Mouse (Mus musculus): ENCODE data around the gene Gm28845.
"Not testable (repeated sequence)": the region's sequence is repeated elsewhere in the genome, so short reads cannot be mapped to it uniquely, and the experiment has no call there.

The Gm28845 gene

GRCm38 (mm10) chr1:65107654-65108279, 11.6 kb downstream of the Gm28845 start:
- no peak for DNase-seq (ENCODE audit: low spot score)

GRCm38 (mm10) chr1:65103273-65103672, 16.1 kb downstream of the Gm28845 start, which contains the start of gene Cryga:
Cryga (minus strand) TSS chr1:65103373.
- no peak for DNase-seq (ENCODE audit: low spot score)

DNA sequence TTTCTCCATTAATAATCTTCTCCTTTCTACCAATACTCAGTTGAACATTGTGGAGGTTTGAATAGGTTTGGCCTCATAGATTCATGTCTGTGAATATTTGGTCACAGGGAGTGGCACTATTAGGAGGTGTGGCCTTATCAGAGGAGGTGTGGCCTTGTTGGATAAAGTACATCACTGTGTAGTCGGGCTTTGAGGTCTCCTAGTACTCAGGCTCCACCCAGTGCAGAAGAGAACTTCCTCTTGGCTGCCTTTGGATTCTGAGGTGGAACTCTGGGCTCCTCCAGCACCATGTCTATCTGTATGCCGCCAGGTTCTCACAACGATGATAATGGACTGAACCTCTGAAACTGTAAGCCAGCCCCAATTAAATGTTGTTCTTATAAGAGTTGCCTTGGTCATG, 22.4 kb downstream of the Gm28845 start:
- DNase-seq (ENCODE audit: low spot score), result no peak

DNA sequence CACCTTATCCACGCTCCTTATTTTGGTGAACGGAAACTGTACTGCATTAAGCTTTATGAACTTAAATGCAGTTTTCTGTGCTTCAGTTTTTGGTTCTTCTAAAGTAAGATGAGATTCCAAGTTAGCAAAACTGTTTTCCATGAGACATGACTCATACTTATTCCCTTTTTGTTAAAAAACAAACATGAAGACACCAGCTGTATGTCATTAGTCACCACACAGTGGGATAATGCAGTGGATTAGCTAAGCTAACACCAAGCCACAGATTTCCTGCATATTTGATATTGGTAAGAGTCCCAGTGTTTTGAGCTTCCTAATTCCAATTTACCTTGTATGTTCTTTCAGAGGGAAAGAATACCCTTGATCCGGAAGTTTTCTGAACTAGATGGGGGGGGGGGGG, 27.8 kb downstream of the Gm28845 start:
- DNase-seq (ENCODE audit: low spot score), result no peak

DNA sequence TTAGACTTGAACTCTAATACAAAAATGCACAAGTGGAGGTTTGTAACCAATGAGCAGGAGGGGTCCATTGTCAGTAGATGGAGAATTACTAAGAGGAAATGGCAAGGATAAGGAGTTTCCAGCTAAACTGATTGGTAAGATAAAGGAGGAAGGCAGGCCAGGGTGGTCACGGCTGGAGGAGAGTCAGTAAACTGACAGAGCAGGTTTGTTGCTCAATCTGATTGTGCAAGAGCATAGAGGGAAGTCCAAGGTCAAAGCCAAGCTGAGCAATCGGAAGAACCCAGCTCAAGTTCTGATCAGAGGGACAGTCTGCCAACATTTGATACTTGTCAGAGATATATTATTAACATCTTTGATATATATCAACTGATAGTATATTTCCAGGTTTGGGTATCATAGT, 29.0 kb downstream of the Gm28845 start:
- no peak for DNase-seq (ENCODE audit: low spot score)

- DNase-seq (ENCODE audit: low spot score), result no peak
These were observed 30.6 kb downstream of the Gm28845 start for GRCm38 (mm10) chr1:65088567-65089356.

DNA sequence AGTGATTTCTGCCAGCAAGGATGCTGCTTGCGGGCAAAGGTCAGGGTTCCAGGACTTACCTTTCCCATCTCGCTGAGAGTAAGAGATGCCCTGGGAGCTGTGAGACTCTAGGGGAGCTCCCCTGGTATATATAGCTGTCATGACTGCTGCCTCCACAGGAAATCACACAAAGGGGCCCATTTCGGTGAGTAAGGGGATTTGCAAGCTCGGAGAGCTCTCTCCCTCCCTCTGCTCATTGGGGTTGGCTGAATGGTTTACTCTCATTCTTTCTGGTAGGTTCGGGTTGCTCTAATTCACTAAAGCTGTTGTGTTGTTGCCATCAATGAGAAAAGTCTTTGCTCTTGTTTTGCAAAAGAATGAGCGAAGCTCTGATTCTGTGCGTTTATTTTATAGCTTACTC, 37.2 kb downstream of the Gm28845 start, which contains the start of gene Crygb:
TSS of gene Crygb (minus strand) at position 101 of the 400 bp plus-strand sequence.
- DNase-seq (ENCODE audit: low spot score), result no peak

DNA sequence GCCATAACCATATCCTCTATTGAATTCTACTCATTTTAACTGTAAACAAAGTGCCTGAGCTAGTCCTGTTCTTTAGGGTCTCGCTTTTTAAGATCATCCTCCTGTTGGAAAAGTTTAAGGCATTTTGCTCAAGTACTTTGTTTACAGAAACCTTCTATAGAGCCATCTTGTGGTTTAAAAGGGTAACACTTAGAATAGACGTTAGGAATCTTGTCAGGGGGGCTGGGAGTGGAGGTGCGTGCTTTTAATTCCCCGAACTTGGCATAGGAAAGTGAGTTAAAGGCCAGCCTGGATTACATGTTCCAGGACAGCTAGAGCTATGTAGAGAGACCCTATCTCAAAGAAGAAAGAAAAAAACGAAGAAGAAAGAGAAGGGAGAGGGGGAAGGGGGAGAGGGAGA, 43.8 kb downstream of the Gm28845 start:
- DNase-seq (ENCODE audit: low spot score), result no peak

- no peak for DNase-seq (ENCODE audit: low spot score)
These were observed 45.8 kb downstream of the Gm28845 start, which contains the start of gene Crygc for GRCm38 (mm10) chr1:65073589-65073988. Crygc (minus strand) TSS chr1:65073689.

GRCm38 (mm10) chr1:65067842-65068241, 51.5 kb downstream of the Gm28845 start:
- DNase-seq (ENCODE audit: low spot score), result no peak

DNA sequence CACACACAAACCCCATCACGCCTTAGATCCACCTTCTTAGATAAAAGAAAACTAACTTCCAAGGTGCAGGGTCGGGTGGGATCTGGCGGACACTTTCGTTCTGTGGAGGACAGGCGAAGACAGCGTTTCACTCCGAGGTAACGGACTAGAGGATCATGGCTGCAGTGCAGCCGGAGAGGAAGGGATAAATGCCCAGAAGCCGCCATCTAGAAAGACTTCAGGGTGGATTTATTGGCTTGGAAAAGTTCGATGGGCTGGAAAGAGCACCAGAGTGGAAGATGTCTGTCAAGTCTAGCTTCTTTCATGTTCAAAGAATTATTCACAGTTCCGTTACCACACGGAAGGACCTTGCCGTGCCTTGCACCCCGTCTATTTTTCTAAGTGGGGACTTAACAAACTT, 55.2 kb downstream of the Gm28845 start:
- no peak for DNase-seq (ENCODE audit: low spot score)

GRCm38 (mm10) chr1:65063352-65063751, 56.0 kb downstream of the Gm28845 start, which contains the start of gene Crygd:
Crygd (minus strand) TSS chr1:65063452.
- no peak for DNase-seq (ENCODE audit: low spot score)

DNA sequence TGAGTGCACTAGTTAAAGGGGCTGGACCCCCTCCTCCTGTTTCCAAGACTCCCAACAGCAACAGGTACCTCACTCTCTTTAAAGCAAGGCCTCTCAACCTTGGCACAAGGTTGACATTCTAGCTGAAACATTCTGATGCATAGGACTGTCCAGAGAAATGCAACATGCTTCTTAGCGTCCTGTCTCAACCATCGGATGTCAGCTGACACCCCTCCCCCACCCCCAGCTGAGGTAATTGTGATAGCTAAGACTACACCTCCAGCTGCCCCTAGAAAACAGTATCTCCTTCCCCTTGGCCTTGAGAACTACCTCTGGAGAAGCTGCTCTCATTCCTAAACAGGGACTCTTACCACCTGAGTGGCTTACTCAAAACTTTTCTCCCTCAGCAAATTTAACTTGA, 67.2 kb downstream of the Gm28845 start:
- no peak for DNase-seq (ENCODE audit: low spot score)

DNA sequence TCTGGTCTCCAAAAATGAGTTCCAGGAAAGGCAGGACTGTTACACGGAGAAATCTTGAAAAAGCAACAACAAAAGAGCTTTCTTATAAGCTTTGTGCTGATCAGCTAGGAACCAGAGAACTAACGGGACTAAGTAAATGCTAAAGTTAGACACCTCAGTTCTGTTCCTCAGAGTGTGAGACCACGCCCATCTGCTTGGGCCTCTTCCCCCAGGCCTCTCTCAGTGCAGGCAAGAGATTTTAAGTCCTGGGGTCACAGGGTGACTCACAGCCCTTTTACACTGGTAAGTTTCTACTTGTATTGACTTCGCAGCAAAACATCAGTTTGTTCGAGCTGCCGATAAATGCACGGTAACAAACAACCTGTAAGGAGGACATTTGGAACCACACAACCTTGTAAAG, 67.7 kb downstream of the Gm28845 start:
- DNase-seq (ENCODE audit: low spot score), result no peak

- not testable (repeated sequence) for DNase-seq (ENCODE audit: low spot score)
These were observed 68.4 kb downstream of the Gm28845 start, which contains the start of gene Cryge for GRCm38 (mm10) chr1:65050952-65051351. Cryge (minus strand) TSS chr1:65051149.
